Mouse (Mus musculus): ENCODE measurements around the gene Ptcra.

- TF ChIP-seq POLR2A (IDR thresholded peaks at IDR 0.05; ENCODE audit: borderline replicate concordance, insufficient read depth, low read length) = peak; percentile 78; the same call in 1 of the 2 replicates
- no peak for TF ChIP-seq CTCF (IDR thresholded peaks at IDR 0.05; ENCODE audit: borderline replicate concordance, insufficient read depth, low read depth, low read length)
Measured at GRCm38 (mm10) chr17:46751794-46752556, 11.5 kb downstream of the Ptcra start, which contains the start of gene Cnpy3.

Measured in cerebellum, adult 2 months (tissue).